Mouse (Mus musculus) erythroid progenitor cell, adult 5-6 weeks (primary cell): ENCODE results near the gene Fbxl13. TPM values are rescaled to one million over a fixed set of nuclear protein-coding genes. Genes with fewer than 3 reads are reported as not detected.

Source experiments
- ATAC-seq: replicated peaks from 2 replicates; pipeline ENCODE4 v1.8.0; 2016; ENCODE audit warnings: moderate number of reproducible peaks, mild to moderate bottlenecking, moderate TSS enrichment, inconsistent platforms; ENCODE audit not compliant: poor library complexity, low FRiP score, severe bottlenecking
- total RNA-seq, 2 experiments: library from RNA; stranded (forward) in 1 of 2; stranded (reverse) in 1 of 2; fragments of 150-400 nt in 1 of 2; fragments of 186-747, 209-891 nt in 1 of 2; gene quantifications; 2 replicates each; pipeline versions ENCODE4 v1.2.3 to v1.2.4; 2015 to 2017; ENCODE audit warnings: low replicate concordance in 2 of 2

Fbxl13 gene
- total RNA-seq, 2 experiments from 2014 or later, result not detected

GRCm38 (mm10) chr5:21588220-21588619 is 57.2 kb downstream of the Fbxl13 start:
- no peak for ATAC-seq

- no peak for ATAC-seq
These were observed 57.8 kb downstream of the Fbxl13 start for GRCm38 (mm10) chr5:21587683-21588082.

GRCm38 (mm10) chr5:21586763-21587162 is 58.7 kb downstream of the Fbxl13 start:
- ATAC-seq, result no peak

- ATAC-seq, result no peak
These were observed 67.3 kb downstream of the Fbxl13 start for GRCm38 (mm10) chr5:21578136-21578535.

- ATAC-seq, result no peak
These were observed 70.3 kb downstream of the Fbxl13 start for GRCm38 (mm10) chr5:21575210-21575550.

- peak; percentile 72 for ATAC-seq
These were observed 70.8 kb downstream of the Fbxl13 start for GRCm38 (mm10) chr5:21574386-21575209.

GRCm38 (mm10) chr5:21572764-21573416 is 72.5 kb downstream of the Fbxl13 start:
- no peak for ATAC-seq

- no peak for ATAC-seq
These were observed 77.7 kb downstream of the Fbxl13 start for GRCm38 (mm10) chr5:21567784-21568183.

GRCm38 (mm10) chr5:21565392-21566065 is 79.9 kb downstream of the Fbxl13 start:
- no peak for ATAC-seq

- ATAC-seq, result no peak
These were observed 81.5 kb downstream of the Fbxl13 start for GRCm38 (mm10) chr5:21563936-21564335.

GRCm38 (mm10) chr5:21556502-21556901 is 88.9 kb downstream of the Fbxl13 start:
- ATAC-seq, result no peak

GRCm38 (mm10) chr5:21554732-21555131 is 90.7 kb downstream of the Fbxl13 start:
- ATAC-seq, result no peak

- ATAC-seq, result no peak
These were observed 91.7 kb downstream of the Fbxl13 start for GRCm38 (mm10) chr5:21553685-21554084.

GRCm38 (mm10) chr5:21547005-21547404 is 98.4 kb downstream of the Fbxl13 start:
- ATAC-seq, result no peak

GRCm38 (mm10) chr5:21545786-21546185 is 99.6 kb downstream of the Fbxl13 start:
- ATAC-seq, result no peak

GRCm38 (mm10) chr5:21545227-21545626 is 100.2 kb downstream of the Fbxl13 start:
- no peak for ATAC-seq

- no peak for ATAC-seq
These were observed 100.6 kb downstream of the Fbxl13 start for GRCm38 (mm10) chr5:21544821-21545220.

GRCm38 (mm10) chr5:21543409-21544201 is 101.8 kb downstream of the Fbxl13 start, which contains the start of gene Lrrc17:
TSS of gene Lrrc17 (plus strand) at chr5:21543559.
- ATAC-seq, result no peak

GRCm38 (mm10) chr5:21542226-21542625 is 103.2 kb downstream of the Fbxl13 start:
- ATAC-seq, result no peak

GRCm38 (mm10) chr5:21532921-21533320 is 112.5 kb downstream of the Fbxl13 start:
- no peak for ATAC-seq
